16 mouse cellular contexts compared by ENCODE assay signal in genomic region chr3:55553031-55553430, GRCm38 (mm10).
"Had no signal": no experiment of that assay in that cellular context is flagged by ENCODE, and none has a peak within 500 bp of the region (broad histone marks: within the 10 kb centered on the region; RNA-seq: fewer than 3 reads in every experiment).

No protein-coding gene starts in this region.

- H3K27me3 ChIP-seq: neural tube, embryonic 13.5 days; neural tube, embryonic 15.5 days; stomach, embryonic 15.5 days had no signal

- H3K4me1 ChIP-seq: neural tube, embryonic 15.5 days; stomach, embryonic 15.5 days had no signal

- H3K4me3 ChIP-seq: neural tube, embryonic 13.5 days; neural tube, embryonic 15.5 days; stomach, embryonic 15.5 days had no signal

- H3K36me3 ChIP-seq: neural tube, embryonic 13.5 days; neural tube, embryonic 15.5 days; stomach, embryonic 15.5 days had no signal

- H3K9me3 ChIP-seq: neural tube, embryonic 13.5 days; neural tube, embryonic 15.5 days; stomach, embryonic 15.5 days had no signal

- H3K27ac ChIP-seq: neural tube, embryonic 13.5 days; neural tube, embryonic 15.5 days; stomach, embryonic 15.5 days; stomach, postnatal 0 days had no signal

- DNase-seq: retina, postnatal 1 day; right cerebral cortex, adult 18-20 months; right cerebral cortex, postnatal 14 days; right cerebral cortex, postnatal 25 days; right cerebral cortex, postnatal 4 days; spleen, adult 18-20 months; thymus, adult 18-20 months; thymus, adult 2 months; thymus, postnatal 14 days; thymus, postnatal 25 days; thymus, postnatal 36 days; thymus, postnatal 4 days had no signal
